Mouse (Mus musculus) gastrocnemius, postnatal 10 days (tissue): ENCODE results near the gene Grid1. TPM values are rescaled to one million over a fixed set of nuclear protein-coding genes. Genes with fewer than 3 reads are reported as not detected.

ENCODE experiments used
- DNase-seq: peaks from one replicate; pipeline ENCODE4 v3.0.0; 2021; ENCODE audit warnings: mixed read lengths
- long read RNA-seq, 2 experiments: library from polyadenylated mRNA; stranded (forward); transcript quantifications; one replicate each; pipeline ENCODE4 v2.0.0; 2021
- total RNA-seq, 2 experiments: library from RNA; stranded (reverse); gene quantifications; 2 replicates each; pipeline ENCODE4 v1.2.3; 2021

Gene Grid1
- under 1 TPM; 0.23 to 0.32 TPM for total RNA-seq
- long read RNA-seq, experiment 1 = 0 reads
- long read RNA-seq, experiment 2 = 0 reads

- DNase-seq = no peak
Observed at GRCm38 (mm10) chr14:34819919-34820652, at the start of gene Grid1. Grid1 (plus strand) TSS chr14:34820108.

- DNase-seq = no peak
Observed at GRCm38 (mm10) chr14:34770467-34770866, 49.4 kb upstream of the Grid1 start.

GRCm38 (mm10) chr14:34771601-34772000 lies 48.3 kb upstream of the Grid1 start:
- no peak for DNase-seq

GRCm38 (mm10) chr14:34772132-34772531 lies 47.8 kb upstream of the Grid1 start:
- DNase-seq = no peak

GRCm38 (mm10) chr14:34773681-34774080 lies 46.2 kb upstream of the Grid1 start:
- no peak for DNase-seq

GRCm38 (mm10) chr14:34774231-34774630 lies 45.7 kb upstream of the Grid1 start:
- DNase-seq = no peak

GRCm38 (mm10) chr14:34776719-34777385 lies 43.1 kb upstream of the Grid1 start:
- DNase-seq = no peak

GRCm38 (mm10) chr14:34777810-34778209 lies 42.1 kb upstream of the Grid1 start:
- DNase-seq = peak; percentile 16

GRCm38 (mm10) chr14:34778760-34779159 lies 41.1 kb upstream of the Grid1 start:
- no peak for DNase-seq

GRCm38 (mm10) chr14:34793406-34794037 lies 26.4 kb upstream of the Grid1 start:
- DNase-seq = no peak

- peak; percentile 83 for DNase-seq
Observed at GRCm38 (mm10) chr14:34810763-34811489, 9.0 kb upstream of the Grid1 start.

GRCm38 (mm10) chr14:34811490-34811808 lies 8.5 kb upstream of the Grid1 start:
- no peak for DNase-seq

- DNase-seq = no peak
Observed at GRCm38 (mm10) chr14:34816301-34816700, 3.6 kb upstream of the Grid1 start.

GRCm38 (mm10) chr14:34818387-34818980 lies 1.4 kb upstream of the Grid1 start:
- DNase-seq = no peak

- peak; percentile 21 for DNase-seq
Observed at GRCm38 (mm10) chr14:34819121-34819918, 588 bp upstream of the Grid1 start.

GRCm38 (mm10) chr14:34820653-34821005 lies 721 bp downstream of the Grid1 start:
- DNase-seq = no peak

- DNase-seq = no peak
Observed at GRCm38 (mm10) chr14:34821131-34821790, 1.4 kb downstream of the Grid1 start.

- no peak for DNase-seq
Observed at GRCm38 (mm10) chr14:34823136-34823535, 3.2 kb downstream of the Grid1 start.

GRCm38 (mm10) chr14:34824186-34824585 lies 4.3 kb downstream of the Grid1 start:
- no peak for DNase-seq

GRCm38 (mm10) chr14:34825902-34826301 lies 6.0 kb downstream of the Grid1 start:
- no peak for DNase-seq

- no peak for DNase-seq
Observed at GRCm38 (mm10) chr14:34829831-34830230, 9.9 kb downstream of the Grid1 start.
